Mouse (Mus musculus): ENCODE measurements around the gene Nipal4. TPM values are rescaled to one million over a fixed set of nuclear protein-coding genes. Genes with fewer than 3 reads are reported as not detected.

Nipal4 gene
- total RNA-seq, 2 experiments from 2014 or later = 0.10 to 0.22 TPM

DNA sequence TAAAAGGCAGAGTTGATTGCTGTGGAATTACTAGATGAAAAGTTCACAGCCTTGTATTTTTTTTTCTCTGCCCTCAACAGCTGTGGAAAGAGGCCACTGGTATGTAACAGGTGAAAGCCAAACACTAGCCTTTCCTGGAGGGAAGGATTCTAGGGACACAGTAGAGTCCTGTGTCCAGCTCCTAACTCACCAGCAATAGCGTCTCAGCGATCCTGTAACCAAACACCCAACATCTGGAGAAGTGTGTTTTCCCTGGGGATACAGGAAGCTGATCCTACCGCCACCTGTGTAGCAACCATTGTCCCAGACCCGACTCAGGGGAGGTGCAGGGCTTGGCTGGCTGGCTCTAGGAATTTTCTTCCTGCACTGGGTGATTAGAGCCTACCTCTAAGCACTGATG lies 46.7 kb downstream of the Nipal4 start:
- intact Hi-C loops (cut with DNase I) = no loop called here

DNA sequence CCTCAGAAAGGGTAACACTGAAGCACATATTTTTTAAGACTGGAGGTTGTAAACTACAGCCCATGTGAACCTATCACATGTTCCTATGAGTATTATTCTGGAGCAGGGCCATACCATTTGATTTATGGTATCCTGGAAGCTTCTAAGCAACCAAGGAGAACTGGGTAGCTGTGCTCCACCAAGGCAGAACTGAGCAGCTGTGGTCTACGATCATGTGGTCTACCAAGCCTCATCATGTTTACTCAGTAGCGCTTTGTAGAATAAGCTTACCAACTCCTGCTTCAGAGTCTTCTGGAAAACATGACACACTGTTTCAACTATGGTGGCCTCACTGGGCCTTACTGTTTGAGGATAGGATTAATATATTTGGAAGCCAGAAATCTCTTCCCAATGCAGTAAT lies 49.8 kb downstream of the Nipal4 start:
- intact Hi-C loops (cut with DNase I) = no loop called here
- DNase-seq = no peak

More for the DNA sequence above, 46.7 kb downstream of the Nipal4 start:
- DNase-seq = no peak

DNA sequence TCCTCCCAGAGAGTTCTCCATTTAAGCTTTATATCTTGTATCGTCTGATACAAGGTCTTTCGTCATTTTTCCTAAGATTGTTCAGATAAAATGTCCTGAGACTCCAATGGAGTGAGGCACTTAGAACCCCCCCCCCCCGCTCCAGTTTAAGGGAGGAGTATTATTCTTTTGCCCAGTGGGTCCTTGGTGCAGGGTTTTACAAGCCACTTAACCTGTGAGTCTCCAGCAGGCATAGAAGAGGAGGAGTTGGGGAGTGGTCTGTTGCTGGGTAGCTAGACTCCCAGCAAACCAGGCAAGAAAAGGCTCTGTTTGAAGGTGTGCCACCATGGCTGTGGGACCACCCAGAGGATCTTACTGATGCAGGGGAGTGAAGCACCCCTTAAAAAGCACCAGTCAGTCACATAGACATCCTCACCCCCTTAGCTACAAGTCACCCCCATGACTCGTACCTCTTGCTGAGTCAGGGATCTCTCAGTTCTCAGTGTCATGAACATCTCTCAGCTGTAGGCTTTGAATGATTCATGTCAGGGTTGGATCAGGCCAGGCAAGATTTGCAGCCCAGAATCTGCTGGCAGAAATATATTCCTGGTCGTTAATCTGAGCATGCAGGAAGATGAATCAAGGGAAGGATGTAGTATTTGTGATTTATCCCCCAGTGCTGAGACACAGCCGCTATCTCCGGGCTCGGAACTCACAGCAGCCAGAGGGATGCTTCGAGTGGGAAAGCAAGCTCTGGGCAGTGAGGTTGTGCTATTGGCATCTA lies 50.7 kb downstream of the Nipal4 start:
- DNase-seq = no peak
- intact Hi-C loops (cut with DNase I) = no loop called here

DNA sequence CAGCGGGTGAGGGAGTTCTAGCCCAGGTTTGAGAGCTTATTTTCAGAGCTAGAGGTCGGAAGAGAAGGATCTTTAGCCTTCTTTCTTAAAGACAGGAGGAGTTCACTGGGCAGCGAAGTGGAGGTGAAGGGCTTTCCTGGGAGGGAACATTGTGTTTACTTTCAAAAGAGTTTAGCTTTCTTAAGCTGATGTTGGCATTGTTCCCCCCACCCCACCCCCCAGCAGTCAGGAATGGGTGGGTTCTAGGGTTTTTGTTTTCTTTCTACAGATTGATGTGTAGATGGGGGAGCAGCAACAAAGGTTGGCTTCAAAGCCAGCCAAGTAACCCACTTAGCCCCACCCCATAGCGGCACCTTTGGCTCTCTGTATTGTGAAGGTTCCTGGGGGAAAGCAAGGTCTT lies 51.3 kb downstream of the Nipal4 start:
- DNase-seq = no peak
- intact Hi-C loops (cut with DNase I) = no loop called here

DNA sequence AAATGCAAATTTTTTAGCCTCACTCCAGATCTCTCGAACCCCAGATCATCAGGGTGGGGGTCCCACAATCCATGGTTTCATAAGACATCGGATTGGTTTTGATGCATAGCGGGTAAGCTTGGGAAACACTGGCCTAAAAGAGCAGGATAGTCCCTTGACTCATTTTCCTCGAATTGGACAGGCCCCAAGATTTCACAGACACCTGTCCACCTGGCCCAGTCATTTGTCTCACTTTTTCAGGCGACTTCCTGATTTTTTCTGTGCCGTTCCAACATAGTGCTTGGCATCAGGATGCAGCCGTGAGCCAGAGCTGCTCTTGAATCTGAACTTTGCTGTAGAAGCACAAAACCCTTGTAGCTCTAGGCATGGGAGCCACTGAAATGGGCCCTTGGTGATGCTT lies 52.1 kb downstream of the Nipal4 start:
- intact Hi-C loops (cut with DNase I) = no loop called here

DNA sequence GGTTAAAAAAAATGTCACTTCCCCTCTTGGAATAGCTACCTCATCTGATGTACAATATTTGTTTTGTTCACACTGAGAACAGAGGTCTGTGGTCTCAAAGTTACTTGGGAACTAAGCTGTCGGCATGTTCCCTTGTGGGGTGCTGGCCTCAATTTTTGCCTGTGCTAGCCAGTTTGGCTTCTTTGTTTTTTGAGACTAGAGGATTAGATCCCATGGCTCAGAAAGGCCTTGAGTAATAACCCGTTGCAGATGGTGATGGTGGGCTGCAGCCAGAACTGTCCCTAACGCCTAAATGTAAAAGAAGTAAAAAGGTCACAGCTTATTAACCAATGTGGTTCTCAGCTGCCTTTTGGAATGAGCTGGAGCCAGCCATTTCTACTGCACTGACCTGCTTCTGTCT lies 53.1 kb downstream of the Nipal4 start:
- no peak for DNase-seq
- intact Hi-C loops (cut with DNase I) = no loop called here

More for the DNA sequence above, 52.1 kb downstream of the Nipal4 start:
- DNase-seq = no peak

DNA sequence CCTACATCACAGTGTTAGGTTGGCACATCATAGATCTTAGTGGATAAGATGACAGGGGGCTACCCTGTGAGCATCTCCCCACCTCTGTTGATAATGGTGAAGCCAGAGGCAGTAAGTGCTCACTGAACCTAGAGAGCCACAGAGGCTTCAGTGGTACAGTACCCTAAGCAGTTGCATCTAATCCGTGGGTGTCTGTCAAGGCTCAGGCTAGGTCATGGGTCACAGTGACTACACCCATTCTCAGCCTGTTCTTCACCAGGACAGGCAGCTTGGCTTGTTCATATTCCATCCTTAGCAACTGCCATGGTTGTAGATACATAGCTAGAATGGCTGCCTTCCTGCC lies 55.4 kb downstream of the Nipal4 start:
- intact Hi-C loops (cut with DNase I) = no loop called here
- DNase-seq = no peak

DNA sequence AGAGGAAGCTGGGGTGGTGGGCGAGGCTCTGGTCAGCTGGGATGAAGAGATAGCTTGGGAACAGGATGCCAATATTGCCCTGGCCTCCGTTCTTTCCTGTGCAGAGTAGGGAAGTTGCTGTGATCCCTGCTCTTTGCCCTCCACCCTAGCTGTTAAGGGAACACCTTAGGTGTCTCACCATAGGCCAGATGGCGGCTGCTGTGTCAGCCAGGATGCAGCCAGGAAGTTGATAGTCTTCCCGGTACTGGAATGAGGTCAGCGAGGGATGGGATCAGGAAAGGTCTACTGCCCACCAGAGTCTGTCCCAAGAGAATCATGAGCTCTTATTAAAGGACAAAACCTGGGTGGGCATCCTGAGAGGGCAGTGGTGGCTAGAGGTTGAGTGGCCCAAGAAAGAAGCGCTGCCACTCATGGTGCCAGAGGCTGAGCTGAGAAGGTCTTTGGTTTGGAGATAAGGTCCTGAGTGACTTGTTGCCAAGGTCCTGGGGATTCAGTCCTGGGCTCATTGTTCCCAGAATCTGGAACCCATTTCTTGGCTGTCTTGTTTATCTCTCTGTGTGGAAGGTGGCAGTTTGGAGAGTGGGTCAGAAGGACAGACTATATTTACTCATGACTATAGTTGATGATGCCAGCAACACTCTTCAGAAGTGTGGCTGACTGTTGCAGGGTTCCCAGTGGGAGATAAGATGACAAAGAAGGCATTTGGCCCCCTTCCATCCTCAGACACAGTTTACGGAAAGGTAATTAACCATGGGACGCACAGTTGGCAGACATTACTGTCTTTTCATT lies 56.0 kb downstream of the Nipal4 start:
- intact Hi-C loops (cut with DNase I) = no loop called here
- no peak for DNase-seq

DNA sequence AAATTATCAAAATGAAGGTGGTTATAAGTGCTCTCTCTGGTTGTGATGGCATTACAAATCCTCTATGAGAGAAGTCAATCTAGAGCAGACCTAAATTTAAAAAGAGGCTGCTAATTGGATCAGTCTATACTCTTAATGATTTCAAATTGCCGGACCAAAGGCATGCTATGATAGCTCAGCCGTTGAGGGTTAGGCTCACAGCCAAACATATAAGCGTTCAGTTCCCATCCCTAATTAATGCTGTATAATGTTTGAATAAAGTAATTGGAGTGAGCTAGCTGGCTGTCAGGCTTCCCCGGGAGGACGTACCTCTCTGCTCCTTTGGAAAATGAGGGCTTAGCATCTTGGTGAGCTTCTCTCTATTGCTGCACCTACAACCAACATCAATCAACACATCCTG lies 57.1 kb downstream of the Nipal4 start:
- intact Hi-C loops (cut with DNase I) = no loop called here
- no peak for DNase-seq

DNA sequence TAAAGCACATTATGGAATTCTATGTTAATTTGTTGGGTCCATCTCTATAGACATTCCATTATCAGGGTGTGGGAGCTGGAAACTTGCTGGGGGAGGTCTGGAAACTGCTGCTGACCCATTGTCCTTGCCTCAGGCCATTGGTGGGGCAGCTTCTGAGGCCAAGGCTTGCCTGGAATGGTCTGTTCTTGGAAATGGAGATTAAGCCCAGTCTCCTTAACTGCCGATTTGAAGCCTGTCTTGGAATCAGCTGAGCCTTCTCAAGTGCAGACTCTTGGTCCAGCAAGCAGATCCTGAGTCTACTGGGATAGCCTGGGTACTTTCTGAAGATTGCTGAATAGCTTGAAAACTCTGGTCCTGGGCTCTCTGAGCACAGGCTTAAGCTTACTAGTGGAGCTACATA lies 59.3 kb downstream of the Nipal4 start:
- DNase-seq = no peak
- intact Hi-C loops (cut with DNase I) = no loop called here

DNA sequence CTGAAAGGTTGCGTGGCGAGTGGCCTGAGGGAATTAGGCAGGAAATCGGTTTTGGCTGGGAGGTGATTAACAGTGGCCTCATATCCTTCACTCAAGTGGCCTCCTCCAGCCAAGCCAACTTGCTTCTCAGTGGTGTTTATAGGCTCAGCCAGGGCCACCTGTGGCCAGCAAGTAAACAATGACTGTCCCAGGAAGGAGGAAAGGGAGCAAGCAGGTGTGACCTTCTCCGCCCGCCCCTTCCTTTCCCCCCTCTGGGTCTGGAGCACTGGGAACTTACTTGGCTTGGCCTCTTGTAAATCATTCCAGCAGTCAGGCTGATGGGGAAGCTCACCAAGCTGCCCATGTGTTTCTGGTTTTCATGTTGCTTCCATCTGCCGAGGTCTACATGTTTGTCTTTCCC lies 64.2 kb downstream of the Nipal4 start:
- DNase-seq = peak; percentile 13

More for the DNA sequence above, 64.2 kb downstream of the Nipal4 start:
- intact Hi-C loops (cut with DNase I) = no loop called here

Small RNA genes within 50 kb of the gene (microRNA-seq; reads per million reads assigned to microRNA genes)
- gene Mir7239 (not detected), gene Mir8100 (not detected)

Other genes with a start within 250 kb of the Nipal4 start
- gene Lsm11, start 221.6 kb downstream of the Nipal4 start, total RNA-seq (2021) = 10 to 100 TPM; 92.2 to 93.4 TPM
- gene Thg1l, start 211.0 kb downstream of the Nipal4 start, total RNA-seq (2021) = 10 to 100 TPM; 12.2 to 16.1 TPM
- gene Sox30, start 186.2 kb downstream of the Nipal4 start, total RNA-seq (2021) = under 1 TPM; 0.28 to 0.30 TPM
- 1 to 10 TPM; 2.2 to 4.4 TPM for gene Gm12166, start 114.2 kb downstream of the Nipal4 start, total RNA-seq (2021)
- 10 to 100 TPM; 40.0 to 44.9 TPM for gene Adam19, start 110.5 kb downstream of the Nipal4 start, total RNA-seq (2021)
- 1 to 10 TPM; 5.6 to 9.8 TPM for gene Fndc9, start 69.0 kb upstream of the Nipal4 start, total RNA-seq (2021)
- 100 to 1,000 TPM; 212 to 214 TPM for gene Cyfip2, start 146.4 kb upstream of the Nipal4 start, total RNA-seq (2021)
- under 1 TPM; 0.12 to 0.16 TPM for gene Itk, start 223.0 kb upstream of the Nipal4 start, total RNA-seq (2021)
- gene Fam71b, start 230.1 kb upstream of the Nipal4 start, total RNA-seq (2021) = not detected

Data from left cerebral cortex, postnatal 4 days (tissue).